Mouse (Mus musculus) embryonic stem cell, embryonic (primary cell): ENCODE results near the gene Dock2.

Experiments used
- CTCF ChIA-PET, 4 experiments: fragments of 300-600 bp in 2 of 4; fragments of 350-600 bp in 2 of 4; sonication (Branson Sonifier 250); formaldehyde crosslinking; loops; one replicate each; lab custom pipeline; 2022; ENCODE audit warnings: inconsistent platforms in 2 of 4; lab: Charles Lee
- POLR2A ChIA-PET, 4 experiments: fragments of 300-600 bp in 2 of 4; fragments of 350-600 bp in 2 of 4; sonication (Branson Sonifier 250); formaldehyde crosslinking; loops; one replicate each; lab custom pipeline; 2022; ENCODE audit warnings: antibody characterized with exemption in 4 of 4, inconsistent platforms in 1 of 4; lab: Charles Lee

Gene Dock2

GRCm38 (mm10) chr11:34783587-34784043, at the start of gene Dock2:
Gene Dock2, minus strand, starts transcription at chr11:34783892.
- ChIA-PET CTCF (no interaction called here), POLR2A (interaction anchor here in 2 of 4 experiments (0.6 to 0.8 kb wide), 2 partner anchors 12 to 13 kb away, joined by 3 read pairs; no protein-coding TSS in a partner anchor)

GRCm38 (mm10) chr11:34832678-34833077, 49.0 kb upstream of the Dock2 start:
- ChIA-PET CTCF (interaction anchor here in 1 of 4 experiments (0.7 kb wide), 1 partner anchor 619 kb away, joined by 4 read pairs; no protein-coding TSS in a partner anchor), POLR2A (interaction anchor here in 3 of 4 experiments (0.6 to 1.0 kb wide), 5 partner anchors 10 to 637 kb away, joined by 3 to 7 read pairs (median 5); no protein-coding TSS in a partner anchor)

DNA sequence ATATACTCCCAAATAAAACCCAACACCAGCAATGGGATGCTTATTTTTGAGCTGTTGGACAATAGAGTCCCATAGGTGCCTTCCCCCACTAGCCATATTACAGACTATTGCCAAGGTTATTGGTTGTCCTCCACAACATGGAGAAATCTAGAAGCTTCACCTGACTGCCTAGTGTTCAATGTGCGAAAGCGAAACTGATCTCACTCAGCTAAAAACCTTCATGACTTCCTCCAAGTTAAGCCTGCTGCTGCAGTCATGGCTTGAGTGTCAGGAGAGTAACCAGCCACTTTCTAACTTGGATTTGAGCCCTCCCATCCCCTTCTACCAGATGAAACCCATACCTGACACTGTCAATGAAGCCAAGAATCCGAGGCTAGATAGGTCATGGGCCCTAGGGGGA, 44.1 kb upstream of the Dock2 start:
- ChIA-PET POLR2A (no interaction called here), CTCF (no interaction called here)

GRCm38 (mm10) chr11:34826940-34827339, 43.2 kb upstream of the Dock2 start:
- ChIA-PET POLR2A (no interaction called here), CTCF (no interaction called here)

DNA sequence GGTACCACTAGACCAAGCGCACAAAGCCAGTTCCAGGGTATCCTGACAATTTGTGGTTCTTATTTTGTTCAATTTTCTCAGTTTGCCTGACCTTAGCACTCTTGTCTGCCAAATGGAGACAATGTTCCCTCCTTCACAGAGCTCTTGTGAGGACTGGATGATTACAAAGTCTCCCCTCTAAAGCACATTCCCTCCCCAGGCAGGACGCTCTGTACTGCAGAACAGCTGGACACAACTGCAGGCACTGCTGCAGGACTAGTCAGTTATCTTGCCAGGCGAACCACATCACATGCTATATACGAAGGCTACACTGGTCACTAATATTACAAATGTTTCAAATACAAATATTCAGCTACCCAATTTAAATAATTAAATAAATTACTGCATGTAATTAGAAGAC, 41.1 kb upstream of the Dock2 start:
- POLR2A ChIA-PET: interaction anchor here in 2 of 4 experiments (0.9 to 1.4 kb wide), 2 partner anchors 9 to 86 kb away, joined by 3 to 4 read pairs; no protein-coding TSS in a partner anchor
- CTCF ChIA-PET: interaction anchor here in 1 of 4 experiments (0.6 kb wide), 1 partner anchor 38 kb away, joined by 3 read pairs; no protein-coding TSS in a partner anchor

GRCm38 (mm10) chr11:34814767-34815166, 31.1 kb upstream of the Dock2 start:
- CTCF ChIA-PET: no interaction called here
- POLR2A ChIA-PET: interaction anchor here in 1 of 4 experiments (0.7 kb wide), 1 partner anchor 502 kb away, joined by 4 read pairs; no protein-coding TSS in a partner anchor

GRCm38 (mm10) chr11:34814319-34814718, 30.6 kb upstream of the Dock2 start:
- CTCF ChIA-PET: no interaction called here

GRCm38 (mm10) chr11:34805026-34805425, 21.3 kb upstream of the Dock2 start:
- CTCF ChIA-PET: interaction anchor here in 1 of 4 experiments (0.8 to 1.3 kb wide), 2 partner anchors 655 to 1197 kb away, joined by 3 read pairs; no protein-coding TSS in a partner anchor
- POLR2A ChIA-PET: interaction anchor here in 1 of 4 experiments (0.7 kb wide), 1 partner anchor 374 kb away, joined by 3 read pairs; no protein-coding TSS in a partner anchor

More at GRCm38 (mm10) chr11:34814319-34814718, 30.6 kb upstream of the Dock2 start:
- POLR2A ChIA-PET: interaction anchor here in 1 of 4 experiments (0.7 kb wide), 1 partner anchor 502 kb away, joined by 4 read pairs; no protein-coding TSS in a partner anchor

GRCm38 (mm10) chr11:34798066-34798465, 14.4 kb upstream of the Dock2 start:
- CTCF ChIA-PET: interaction anchor here in 2 of 4 experiments (0.6 to 0.8 kb wide), 3 partner anchors 483 to 569 kb away, joined by 3 read pairs; partner anchors contain the start of gene Fam196b (in 1 of the 2)
- POLR2A ChIA-PET: interaction anchor here in 3 of 4 experiments (0.6 to 1.9 kb wide), 7 partner anchors 11 to 1094 kb away, joined by 3 to 7 read pairs (median 4); no protein-coding TSS in a partner anchor

DNA sequence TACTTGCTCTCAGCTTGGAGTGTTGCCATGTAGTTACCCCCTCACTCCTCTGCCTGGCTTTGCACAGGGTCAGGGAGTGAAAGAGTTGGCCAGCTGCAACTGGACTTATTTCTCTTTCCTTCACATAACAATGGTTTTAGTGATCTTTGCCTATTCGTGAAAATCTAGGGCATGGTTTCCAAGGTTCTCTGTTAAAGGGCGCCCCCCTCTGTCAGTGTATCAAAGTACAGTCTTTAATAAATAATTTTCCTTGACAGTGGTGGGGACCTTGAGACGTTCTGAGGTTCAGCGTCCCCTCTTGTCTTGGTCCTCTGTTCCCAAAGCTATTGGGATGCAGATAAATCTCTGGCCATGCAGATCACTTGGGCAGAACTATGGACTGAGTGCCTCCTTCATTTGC, 12.4 kb upstream of the Dock2 start:
- ChIA-PET POLR2A (interaction anchor here in 2 of 4 experiments (0.7 to 1.1 kb wide), 2 partner anchors 12 to 14 kb away, joined by 3 read pairs; partner anchors contain the start of gene Dock2 (in 1 of the 2)), CTCF (interaction anchor here in 2 of 4 experiments (1.0 to 1.5 kb wide), 3 partner anchors 482 to 647 kb away, joined by 3 to 4 read pairs (median 3); partner anchors contain the start of gene Fam196b (in 1 of the 2))

- POLR2A ChIA-PET: interaction anchor here in 1 of 4 experiments (1.2 kb wide), 1 partner anchor 9 kb away, joined by 3 read pairs; no protein-coding TSS in a partner anchor
- CTCF ChIA-PET: interaction anchor here in 1 of 4 experiments (0.7 to 1.5 kb wide), 2 partner anchors 565 to 847 kb away, joined by 3 to 5 read pairs; no protein-coding TSS in a partner anchor
Measured at GRCm38 (mm10) chr11:34791872-34792271, 8.2 kb upstream of the Dock2 start.

- ChIA-PET CTCF (interaction anchor here in 2 of 4 experiments (0.6 kb wide), 2 partner anchors 471 to 1088 kb away, joined by 3 to 5 read pairs; no protein-coding TSS in a partner anchor), POLR2A (no interaction called here)
Measured at GRCm38 (mm10) chr11:34784864-34785263, 1.2 kb upstream of the Dock2 start.

DNA sequence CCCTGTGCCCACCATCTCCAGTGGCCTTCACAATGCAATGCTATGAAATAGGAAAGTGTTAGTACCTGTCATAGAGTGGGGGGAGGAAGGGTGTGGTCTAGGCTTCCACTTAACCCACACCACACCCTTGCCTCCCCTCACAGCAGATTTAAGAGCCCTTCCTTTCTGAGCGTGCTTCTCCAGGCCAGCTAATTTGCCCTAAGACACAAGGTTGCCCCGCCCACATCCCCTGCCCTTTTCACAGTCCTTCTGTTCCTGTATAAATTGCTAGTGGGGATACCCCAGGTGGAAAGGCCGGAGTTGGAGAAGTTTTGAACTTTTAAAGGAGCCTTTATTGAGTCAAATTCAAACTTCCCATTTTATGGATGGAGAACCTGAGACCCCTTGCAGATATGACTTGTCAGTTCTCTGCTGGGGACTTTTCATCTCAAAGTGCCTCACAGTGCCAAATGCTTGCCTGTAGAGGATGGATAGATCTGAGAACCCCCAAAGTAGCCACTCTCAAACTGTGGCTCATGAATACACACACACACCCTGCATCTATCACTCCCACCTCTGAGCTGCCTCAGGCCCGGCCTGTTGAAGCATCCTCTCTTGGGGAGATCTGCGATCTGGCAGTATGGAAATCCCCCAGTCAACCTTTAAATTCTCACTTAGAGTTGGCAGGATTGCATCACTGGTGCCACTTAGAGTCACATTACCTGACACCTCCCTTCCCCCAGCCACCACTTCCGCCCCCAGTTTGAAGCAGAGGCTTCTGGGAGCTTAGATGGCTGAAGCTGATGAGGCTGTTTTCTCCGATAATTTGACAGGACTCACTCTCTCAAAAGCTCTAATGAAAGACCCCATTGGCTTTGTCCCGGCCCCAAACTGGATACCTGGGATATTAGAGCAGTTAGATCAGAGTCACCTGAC, 919 bp downstream of the Dock2 start:
- CTCF ChIA-PET: no interaction called here
- POLR2A ChIA-PET: interaction anchor here in 1 of 4 experiments (1.2 kb wide), 1 partner anchor 9 kb away, joined by 3 read pairs; no protein-coding TSS in a partner anchor

- ChIA-PET POLR2A (no interaction called here), CTCF (no interaction called here)
Measured at GRCm38 (mm10) chr11:34780786-34781185, 2.9 kb downstream of the Dock2 start.

DNA sequence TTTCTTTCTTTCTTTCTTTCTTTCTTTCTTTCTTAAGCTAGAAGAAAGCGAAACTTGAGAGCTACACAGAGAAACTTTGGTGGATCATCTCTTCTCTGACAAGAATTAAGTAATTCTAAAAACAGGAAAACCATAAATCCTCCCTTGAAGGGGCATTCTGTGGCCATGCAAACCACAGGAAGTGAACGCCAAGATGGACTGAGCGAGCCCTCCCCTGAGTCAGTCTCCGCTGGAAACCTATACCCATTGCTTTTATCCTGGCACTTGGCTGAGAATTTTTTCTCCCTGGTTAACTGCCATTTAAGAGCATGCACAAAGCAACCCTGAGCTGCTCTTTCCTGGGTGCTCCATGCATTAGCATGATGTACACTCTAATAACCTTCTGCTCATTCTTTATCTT, 3.7 kb downstream of the Dock2 start:
- ChIA-PET POLR2A (no interaction called here), CTCF (no interaction called here)

DNA sequence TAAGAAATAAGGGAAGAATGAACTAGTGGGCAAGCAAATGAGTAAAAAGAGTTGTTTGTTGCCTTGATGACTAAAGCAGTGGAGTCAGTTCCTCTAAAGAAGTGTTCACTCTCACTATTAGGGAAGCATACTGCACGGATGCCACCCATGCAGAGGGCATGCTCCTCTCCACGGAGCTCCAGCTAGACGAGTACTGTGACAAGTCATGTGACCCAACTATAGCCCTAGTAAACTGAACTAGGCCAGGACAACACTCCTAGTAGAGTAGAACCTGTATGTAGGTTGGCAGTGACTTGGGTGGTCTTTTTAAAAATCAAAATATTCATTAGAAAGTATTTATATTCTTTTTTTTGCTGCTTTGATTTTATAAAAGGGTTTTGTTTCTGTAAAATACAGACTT, 5.3 kb downstream of the Dock2 start:
- POLR2A ChIA-PET: no interaction called here
- CTCF ChIA-PET: no interaction called here

- POLR2A ChIA-PET: no interaction called here
- CTCF ChIA-PET: interaction anchor here in 1 of 4 experiments (0.6 kb wide), 1 partner anchor 463 kb away, joined by 5 read pairs; the partner anchor contains the start of gene Fam196b
Measured at GRCm38 (mm10) chr11:34777529-34777928, 6.2 kb downstream of the Dock2 start.

DNA sequence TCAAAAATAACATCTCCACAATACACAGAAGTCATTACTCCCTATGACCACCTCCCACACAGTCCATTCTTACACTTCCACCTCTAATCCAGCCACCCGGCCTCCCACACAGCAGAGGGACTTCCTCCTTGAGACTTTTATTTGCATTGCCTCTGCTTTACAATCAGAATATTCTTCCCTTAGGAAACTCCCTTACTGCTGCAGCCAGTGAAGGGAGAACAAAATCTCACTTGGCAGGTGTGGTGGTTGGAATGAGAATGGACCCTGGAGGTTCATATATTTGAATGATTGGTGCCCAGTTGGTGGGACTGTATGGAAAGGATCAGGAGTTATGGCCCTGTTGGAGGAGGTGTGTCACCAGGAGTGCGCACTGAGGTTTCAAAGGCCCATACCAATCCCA, 7.6 kb downstream of the Dock2 start:
- CTCF ChIA-PET: no interaction called here
- POLR2A ChIA-PET: no interaction called here

GRCm38 (mm10) chr11:34774636-34775035, 9.1 kb downstream of the Dock2 start:
- ChIA-PET CTCF (no interaction called here), POLR2A (interaction anchor here in 1 of 4 experiments (0.8 kb wide), 1 partner anchor 93 kb away, joined by 8 read pairs; no protein-coding TSS in a partner anchor)
